Mouse (Mus musculus): ENCODE data around the gene Camta2. TPM values are rescaled to one million over a fixed set of nuclear protein-coding genes. Genes with fewer than 3 reads are reported as not detected.
A peak's percentile ranks its signal among the peaks of the same experiment; 100 is the strongest.

Gene Camta2
- polyA plus RNA-seq, 1 experiment from 2014 or later: 13.4 TPM

DNA sequence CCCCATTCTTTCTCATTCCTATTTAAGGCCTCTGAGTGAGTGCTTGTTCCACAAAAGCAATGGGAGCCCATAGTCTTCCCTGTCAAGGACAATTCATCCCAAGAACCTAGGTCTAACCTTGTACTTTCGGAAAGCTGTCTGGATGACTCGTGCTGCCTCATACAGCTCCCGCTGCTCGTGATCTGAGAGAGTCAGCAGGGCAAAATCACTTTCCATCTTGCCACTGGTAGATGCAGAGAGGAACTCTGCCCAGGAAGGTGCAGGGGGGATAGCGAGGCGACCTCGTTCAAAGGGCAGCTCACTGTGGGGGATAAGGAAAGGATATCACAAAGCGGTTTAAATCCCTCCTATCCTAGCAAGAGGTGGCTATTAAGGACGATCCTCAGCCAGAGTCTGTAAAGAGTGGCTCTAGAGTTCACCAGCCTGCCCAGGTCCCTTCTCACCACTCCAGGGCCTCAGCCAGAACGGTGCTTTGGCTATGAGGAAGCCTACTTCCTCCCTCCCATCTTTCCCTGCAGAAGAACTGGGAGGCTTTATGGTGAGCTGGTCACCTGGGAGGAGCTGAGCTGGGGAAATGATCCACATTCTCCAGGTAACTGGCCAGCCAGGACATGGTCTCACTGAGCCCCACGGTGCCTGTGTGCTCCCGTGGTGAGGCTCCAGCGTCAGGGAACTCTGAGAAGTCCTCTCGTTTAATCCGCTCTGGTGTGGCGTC is 16.4 kb downstream of the Camta2 start:
- ATAC-seq (ENCODE audit: insufficient number of reproducible peaks, insufficient read depth, low FRiP score, low TSS enrichment, low read depth): no peak
- H3K4me1 ChIP-seq: peaks cover 31% of the 10 kb centered on the region
- H3K36me3 ChIP-seq: peaks cover 45% of the 10 kb centered on the region
- WGBS: 87% methylated on average over 16 of the region's 16 CpGs
- H3K4me2 ChIP-seq: peak overlapping the region; percentile 82; the same call in 1 of the 2 replicates
- 0 out of 2 replicates have a peak overlapping the region, but pooled peaks have one; percentile 98 for H3K27ac ChIP-seq
- no peaks in the 10 kb centered on the region for H3K9me3 ChIP-seq
- 0 out of 2 replicates have a peak overlapping the region, but pooled peaks have one; percentile 69 for H3K4me3 ChIP-seq
- peak overlapping the region; percentile 82 for H3K9ac ChIP-seq
- H3K27me3 ChIP-seq: no peaks in the 10 kb centered on the region

DNA sequence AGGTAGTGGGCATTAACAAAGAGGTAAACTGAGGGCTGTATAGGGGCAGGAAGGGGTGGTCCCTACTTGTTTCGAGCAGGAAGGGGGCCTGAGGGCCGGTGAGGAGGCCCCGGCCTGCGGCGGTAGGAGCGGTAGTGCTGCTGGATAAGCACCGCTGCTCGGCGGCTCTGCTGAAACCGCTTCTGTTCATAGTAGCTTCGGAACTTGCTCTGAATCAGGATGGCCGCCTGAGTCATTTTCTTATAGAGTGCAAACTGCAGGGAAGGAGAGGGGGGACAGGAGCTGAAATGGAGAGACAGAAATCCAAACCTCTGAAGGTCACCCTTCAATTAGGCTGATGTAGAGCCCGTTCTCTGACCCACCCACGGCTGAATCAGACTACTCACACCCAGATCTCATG is 17.4 kb downstream of the Camta2 start:
- Histone ChIP-seq H3K4me2 (peak overlapping the region; percentile 82), H3K27me3 (no peaks in the 10 kb centered on the region), H3K27ac (peak overlapping the region; percentile 98), H3K9ac (peak overlapping the region; percentile 82), H3K36me3 (peaks cover 45% of the 10 kb centered on the region), H3K4me3 (peak overlapping the region; percentile 69), H3K4me1 (peaks cover 31% of the 10 kb centered on the region), H3K9me3 (no peaks in the 10 kb centered on the region)
- no peak for ATAC-seq (ENCODE audit: insufficient number of reproducible peaks, insufficient read depth, low FRiP score, low TSS enrichment, low read depth)
- 40% methylated on average over 14 of the region's 14 CpGs for WGBS

GRCm38 (mm10) chr11:70669582-70670345 is 18.1 kb downstream of the Camta2 start:
- Histone ChIP-seq H3K4me1 (peaks cover 31% of the 10 kb centered on the region), H3K36me3 (peaks cover 46% of the 10 kb centered on the region), H3K9ac (peak overlapping the region; percentile 82), H3K4me3 (peak overlapping the region; percentile 69), H3K27ac (peak overlapping the region; percentile 98), H3K4me2 (peak overlapping the region; percentile 82), H3K27me3 (no peaks in the 10 kb centered on the region), H3K9me3 (no peaks in the 10 kb centered on the region)
- under 1% methylated on average over 31 of the region's 31 CpGs for WGBS
- ATAC-seq (ENCODE audit: insufficient number of reproducible peaks, insufficient read depth, low FRiP score, low TSS enrichment, low read depth): no peak

DNA sequence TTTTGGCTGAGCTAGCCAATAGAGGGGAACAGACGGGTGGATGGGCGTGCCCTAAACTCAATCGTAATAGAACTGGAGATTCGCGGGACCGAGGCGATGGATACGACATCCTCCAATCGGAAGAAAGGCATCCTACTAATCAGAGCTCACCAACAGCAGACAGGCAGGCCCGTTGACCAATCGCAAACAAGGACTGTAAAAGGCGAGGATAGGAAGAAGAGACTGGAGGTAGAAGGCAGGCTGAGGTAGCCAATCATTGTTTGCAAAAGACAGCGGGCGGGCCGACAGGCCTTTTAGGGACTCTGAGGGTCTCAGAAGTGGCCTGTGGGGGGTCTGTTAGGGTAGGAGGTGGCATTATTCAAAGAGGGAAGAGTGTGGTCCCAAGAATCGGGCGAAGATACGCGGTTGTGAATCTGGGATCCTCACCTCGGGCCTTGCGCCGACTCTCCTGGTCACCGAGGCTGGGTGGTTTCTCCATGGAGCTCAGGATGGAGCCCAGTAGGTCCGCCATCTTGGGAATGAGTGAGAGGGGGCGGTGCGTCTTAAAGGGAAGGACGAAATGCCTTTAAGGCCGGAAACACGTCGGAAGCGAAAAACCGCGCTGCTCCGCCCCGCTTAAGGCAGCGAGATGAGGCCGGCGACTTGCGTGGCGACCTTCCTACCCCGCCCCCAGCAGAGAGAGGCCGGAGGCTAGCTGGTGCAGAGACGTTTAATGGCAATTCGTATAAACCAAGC is 19.0 kb downstream of the Camta2 start, which contains the start of gene Spag7:
TSS of gene Spag7 (minus strand) at position 646 of the 735 bp plus-strand sequence.
- peak; percentile 95 for ATAC-seq (ENCODE audit: insufficient number of reproducible peaks, insufficient read depth, low FRiP score, low TSS enrichment, low read depth)
- H3K9me3 ChIP-seq: no peaks in the 10 kb centered on the region
- peaks cover 46% of the 10 kb centered on the region for H3K36me3 ChIP-seq
- H3K9ac ChIP-seq: peak within 1 kb of the TSS; percentile 82
- H3K27ac ChIP-seq: peak within 1 kb of the TSS; percentile 98
- no peaks in the 10 kb centered on the region for H3K27me3 ChIP-seq
- under 1% methylated on average over 44 of the region's 44 CpGs for WGBS
- H3K4me3 ChIP-seq: peak within 1 kb of the TSS; percentile 69
- H3K4me1 ChIP-seq: peaks cover 31% of the 10 kb centered on the region
- peak within 1 kb of the TSS; percentile 82 for H3K4me2 ChIP-seq

GRCm38 (mm10) chr11:70668335-70668770 is 19.6 kb downstream of the Camta2 start:
- Histone ChIP-seq H3K9me3 (no peaks in the 10 kb centered on the region), H3K27ac (peak overlapping the region; percentile 98), H3K4me1 (peaks cover 31% of the 10 kb centered on the region), H3K4me2 (peak overlapping the region; percentile 82), H3K36me3 (peaks cover 47% of the 10 kb centered on the region), H3K27me3 (no peaks in the 10 kb centered on the region), H3K4me3 (peak overlapping the region; percentile 69), H3K9ac (peak overlapping the region; percentile 63)
- under 1% methylated on average over 15 of the region's 15 CpGs for WGBS
- ATAC-seq (ENCODE audit: insufficient number of reproducible peaks, insufficient read depth, low FRiP score, low TSS enrichment, low read depth): peak; percentile 40; the same call in 1 of the 2 replicates

DNA sequence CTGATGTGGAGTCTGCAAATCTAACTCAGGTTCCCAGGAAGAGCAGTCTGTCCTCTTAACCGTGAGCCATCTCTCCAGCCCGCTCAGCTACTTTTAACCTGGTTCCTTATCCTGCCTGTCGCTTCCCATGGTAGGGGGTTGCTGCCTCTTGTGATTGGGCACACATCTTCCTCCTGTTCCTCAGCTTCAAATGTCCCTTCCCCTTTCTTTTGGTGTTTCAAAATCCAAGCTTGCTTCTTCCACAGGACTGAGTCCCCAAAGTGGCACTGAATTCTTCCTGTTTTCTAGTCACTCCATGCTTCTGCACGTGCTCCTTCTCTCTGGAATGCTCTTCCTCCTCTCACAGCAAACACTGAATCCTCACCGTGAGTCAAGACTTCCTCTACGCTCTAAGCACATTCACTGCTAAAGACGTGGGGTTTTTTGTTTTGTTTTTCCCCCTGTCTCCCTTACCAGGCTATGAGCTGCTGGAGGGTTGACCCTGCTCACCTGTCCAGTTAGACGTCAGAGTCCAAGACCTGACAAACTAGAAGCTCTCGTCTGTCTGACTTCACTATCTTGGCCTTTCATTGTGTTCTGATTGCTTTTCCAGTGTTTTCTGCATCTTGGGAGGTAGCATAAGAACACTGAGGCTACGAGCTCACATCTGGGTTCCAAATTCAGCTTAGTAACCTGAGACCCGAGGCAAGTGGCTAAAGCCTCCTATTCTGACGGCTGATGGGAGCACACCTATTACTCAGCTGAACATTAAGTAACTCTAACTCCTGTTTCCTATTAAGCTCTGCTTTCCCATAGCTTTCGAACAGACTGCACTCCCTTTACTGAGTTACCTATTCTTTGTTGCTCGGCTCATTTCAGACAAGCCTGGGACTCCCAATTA is 20.4 kb downstream of the Camta2 start:
- H3K27ac ChIP-seq: peak overlapping the region; percentile 98
- peaks cover 31% of the 10 kb centered on the region for H3K4me1 ChIP-seq
- H3K9me3 ChIP-seq: no peaks in the 10 kb centered on the region
- H3K9ac ChIP-seq: peak overlapping the region; percentile 63
- H3K4me3 ChIP-seq: peak overlapping the region; percentile 69
- H3K36me3 ChIP-seq: peaks cover 51% of the 10 kb centered on the region
- 45% methylated on average over 14 of the region's 14 CpGs for WGBS
- ATAC-seq (ENCODE audit: insufficient number of reproducible peaks, insufficient read depth, low FRiP score, low TSS enrichment, low read depth): no peak
- peak overlapping the region; percentile 82 for H3K4me2 ChIP-seq
- no peaks in the 10 kb centered on the region for H3K27me3 ChIP-seq

- 96% methylated on average over 8 of the region's 8 CpGs for WGBS
- Histone ChIP-seq H3K9me3 (no peaks in the 10 kb centered on the region), H3K4me1 (peaks cover 30% of the 10 kb centered on the region), H3K9ac (no peak overlapping the region), H3K4me2 (no peak overlapping the region), H3K4me3 (no peak overlapping the region), H3K27me3 (no peaks in the 10 kb centered on the region), H3K36me3 (peaks cover 51% of the 10 kb centered on the region), H3K27ac (no peak overlapping the region)
- ATAC-seq (ENCODE audit: insufficient number of reproducible peaks, insufficient read depth, low FRiP score, low TSS enrichment, low read depth): no peak
These were observed 21.2 kb downstream of the Camta2 start for GRCm38 (mm10) chr11:70666687-70667086.

GRCm38 (mm10) chr11:70664741-70665140 is 23.2 kb downstream of the Camta2 start:
- Histone ChIP-seq H3K4me1 (peaks cover 14% of the 10 kb centered on the region), H3K4me3 (no peak overlapping the region), H3K27me3 (no peaks in the 10 kb centered on the region), H3K9me3 (no peaks in the 10 kb centered on the region), H3K4me2 (no peak overlapping the region), H3K27ac (no peak overlapping the region), H3K9ac (no peak overlapping the region), H3K36me3 (peaks cover 61% of the 10 kb centered on the region)
- no peak for ATAC-seq (ENCODE audit: insufficient number of reproducible peaks, insufficient read depth, low FRiP score, low TSS enrichment, low read depth)
- 92% methylated on average over 9 of the region's 9 CpGs for WGBS

DNA sequence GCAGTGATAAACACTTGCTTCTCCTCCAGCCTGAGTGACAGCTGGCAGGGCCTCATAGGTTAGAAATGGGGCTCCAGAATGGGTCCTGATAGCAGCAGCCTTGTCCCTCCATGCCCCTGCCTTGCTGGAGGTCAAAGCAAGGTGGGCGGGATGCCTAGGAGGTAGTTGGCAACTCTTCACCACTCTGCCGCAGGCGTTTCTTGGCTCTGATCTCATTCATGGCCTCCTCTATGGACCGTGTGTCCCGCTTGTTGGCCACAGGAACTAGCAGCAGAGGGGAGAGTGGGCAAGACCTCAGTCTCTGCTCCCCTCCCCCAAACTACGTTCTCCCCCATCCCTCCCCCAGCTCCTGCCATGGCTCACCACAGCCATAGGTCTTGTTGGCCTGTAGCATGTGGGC is 23.9 kb downstream of the Camta2 start:
- Histone ChIP-seq H3K9me3 (no peaks in the 10 kb centered on the region), H3K9ac (no peak overlapping the region), H3K36me3 (peaks cover 61% of the 10 kb centered on the region), H3K27ac (no peak overlapping the region), H3K27me3 (no peaks in the 10 kb centered on the region), H3K4me3 (no peak overlapping the region), H3K4me2 (no peak overlapping the region), H3K4me1 (peaks cover 14% of the 10 kb centered on the region)
- ATAC-seq (ENCODE audit: insufficient number of reproducible peaks, insufficient read depth, low FRiP score, low TSS enrichment, low read depth): no peak
- 88% methylated on average over 6 of the region's 6 CpGs for WGBS

- no peak overlapping the region for H3K4me3 ChIP-seq
- H3K9me3 ChIP-seq: no peaks in the 10 kb centered on the region
- peaks cover 21% of the 10 kb centered on the region for H3K4me1 ChIP-seq
- peaks cover 61% of the 10 kb centered on the region for H3K36me3 ChIP-seq
- no peak overlapping the region for H3K4me2 ChIP-seq
- no peaks in the 10 kb centered on the region for H3K27me3 ChIP-seq
- H3K9ac ChIP-seq: no peak overlapping the region
- ATAC-seq (ENCODE audit: insufficient number of reproducible peaks, insufficient read depth, low FRiP score, low TSS enrichment, low read depth): no peak
- 90% methylated on average over 8 of the region's 8 CpGs for WGBS
- no peak overlapping the region for H3K27ac ChIP-seq
These were observed 24.8 kb downstream of the Camta2 start for GRCm38 (mm10) chr11:70663101-70663500.
